Mouse (Mus musculus) neural tube, embryonic 15.5 days (tissue): ENCODE data around the gene Sp3. TPM values are rescaled to one million over a fixed set of nuclear protein-coding genes. Genes with fewer than 3 reads are reported as not detected.

Experiments used
- ATAC-seq: fragments of 200-750 bp; cut with Nextera tagmentation; 2 replicates; pipeline ENCODE4 v1.8.0; 2017; ENCODE audit warnings: mild to moderate bottlenecking, moderate TSS enrichment, moderate library complexity; ENCODE audit not compliant: low FRiP score
- H3K27ac ChIP-seq: fragments of 300-500 bp; sonication (generic); replicated peaks from 2 replicates; pipeline ENCODE4 v1.5.1; 2015; ENCODE audit warnings: mild to moderate bottlenecking, inconsistent platforms
- H3K27me3 ChIP-seq: fragments of 300-500 bp; sonication (generic); replicated peaks from 2 replicates; pipeline ENCODE4 v1.6.1; 2015; ENCODE audit warnings: inconsistent platforms
- H3K36me3 ChIP-seq: fragments of 300-500 bp; sonication (generic); 2 replicates; pipeline ENCODE4 v1.6.1; 2015; ENCODE audit warnings: inconsistent platforms
- H3K4me1 ChIP-seq: fragments of 300-500 bp; sonication (generic); 2 replicates; pipeline ENCODE4 v1.6.1; 2015; ENCODE audit warnings: inconsistent platforms
- H3K4me2 ChIP-seq: fragments of 300-500 bp; sonication (generic); 2 replicates; pipeline ENCODE4 v1.6.1; 2015; ENCODE audit warnings: inconsistent platforms, mild to moderate bottlenecking, moderate library complexity
- H3K4me3 ChIP-seq: fragments of 300-500 bp; sonication (generic); replicated peaks from 2 replicates; pipeline ENCODE4 v1.5.1; 2015; ENCODE audit warnings: mild to moderate bottlenecking, inconsistent platforms
- H3K9ac ChIP-seq: fragments of 300-500 bp; sonication (generic); replicated peaks from 2 replicates; pipeline ENCODE4 v1.6.1; 2015; ENCODE audit warnings: mild to moderate bottlenecking, inconsistent platforms
- H3K9me3 ChIP-seq: fragments of 300-500 bp; sonication (generic); replicated peaks from 2 replicates; pipeline ENCODE4 v1.6.1; 2016; ENCODE audit warnings: inconsistent platforms
- WGBS: fragments of 180-500 bp; shearing (Covaris S2); methylation state at CpG from one replicate; pipeline ENCODE4 v1.1.7; 2015; ENCODE audit warnings: mixed read lengths; 5-methylcytosine and 5-hydroxymethylcytosine counted together
- polyA plus RNA-seq: library from polyadenylated mRNA; unstranded; fragments of >200 nt; fragmentation: Nextera tagmentation; extraction: Ambion mirVana; gene quantifications from 2 replicates; pipeline ENCODE4 v1.2.1, GENCODE M21; 2015

Gene Sp3
- polyA plus RNA-seq, 1 experiment from 2014 or later = 27.7 TPM

DNA sequence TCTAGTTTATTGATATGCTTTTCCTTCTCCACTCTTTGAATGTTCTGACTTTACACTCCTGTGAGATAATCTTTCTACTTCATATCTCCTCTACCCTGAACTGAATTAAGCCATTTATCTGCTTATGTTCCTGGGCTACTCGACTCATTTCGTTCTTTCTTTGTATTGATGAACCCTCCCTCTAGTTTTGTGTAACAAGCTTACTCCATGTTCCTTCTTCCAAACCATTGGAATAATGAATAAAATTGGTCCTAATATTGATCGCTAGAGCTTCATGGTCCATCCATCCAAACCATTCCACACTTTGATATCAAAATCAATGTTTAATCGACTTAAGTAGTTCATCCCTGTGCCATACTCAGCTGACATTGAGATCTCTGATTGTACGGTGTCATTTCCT, 6.4 kb upstream of the Sp3 start, which contains the start of gene Gm11084:
Gene Gm11084, minus strand, starts transcription at position 101 of the 400 bp plus-strand sequence.
- no peak within 1 kb of the TSS for H3K4me2 ChIP-seq
- 0 out of 2 replicates have a peak, but pooled peaks cover 4% of the 10 kb centered on the region for H3K9me3 ChIP-seq
- no peaks in the 10 kb centered on the region for H3K27me3 ChIP-seq
- ATAC-seq = no peak
- no peak within 1 kb of the TSS for H3K27ac ChIP-seq
- 93% methylated on average over 5 of the region's 5 CpGs for WGBS
- no peak within 1 kb of the TSS for H3K9ac ChIP-seq
- peaks cover 2% of the 10 kb centered on the region for H3K4me1 ChIP-seq
- H3K36me3 ChIP-seq = no peaks in the 10 kb centered on the region; the same call in 1 of the 2 replicates
- no peak within 1 kb of the TSS for H3K4me3 ChIP-seq

DNA sequence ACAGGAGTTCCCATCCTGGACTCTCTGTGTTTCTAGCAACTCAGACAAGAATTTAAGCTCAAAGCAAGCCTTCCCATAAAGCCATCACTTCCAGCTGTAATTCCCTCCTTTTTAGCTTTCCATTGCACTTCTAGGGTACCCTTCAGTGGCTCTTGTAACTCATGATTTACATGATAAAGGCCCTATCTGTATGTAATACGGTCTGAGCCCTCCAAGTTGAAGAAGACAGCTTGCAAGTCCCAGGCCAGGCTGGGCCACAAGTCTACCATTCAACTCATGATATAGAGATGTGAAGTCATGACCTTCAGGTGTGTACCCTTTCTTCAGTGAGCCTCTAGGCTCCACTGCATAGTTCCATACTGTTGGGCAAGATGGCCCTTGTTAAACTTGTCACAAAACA, 5.3 kb upstream of the Sp3 start:
- no peak overlapping the region for H3K4me3 ChIP-seq
- no peak overlapping the region for H3K27ac ChIP-seq
- H3K36me3 ChIP-seq = no peaks in the 10 kb centered on the region; the same call in 1 of the 2 replicates
- H3K9me3 ChIP-seq = 0 out of 2 replicates have a peak, but pooled peaks cover 4% of the 10 kb centered on the region
- H3K9ac ChIP-seq = no peak overlapping the region
- H3K4me1 ChIP-seq = peaks cover 4% of the 10 kb centered on the region
- WGBS = 21% methylated on average over 1 of the region's 1 CpGs
- no peak for ATAC-seq
- H3K4me2 ChIP-seq = no peak overlapping the region
- no peaks in the 10 kb centered on the region for H3K27me3 ChIP-seq

DNA sequence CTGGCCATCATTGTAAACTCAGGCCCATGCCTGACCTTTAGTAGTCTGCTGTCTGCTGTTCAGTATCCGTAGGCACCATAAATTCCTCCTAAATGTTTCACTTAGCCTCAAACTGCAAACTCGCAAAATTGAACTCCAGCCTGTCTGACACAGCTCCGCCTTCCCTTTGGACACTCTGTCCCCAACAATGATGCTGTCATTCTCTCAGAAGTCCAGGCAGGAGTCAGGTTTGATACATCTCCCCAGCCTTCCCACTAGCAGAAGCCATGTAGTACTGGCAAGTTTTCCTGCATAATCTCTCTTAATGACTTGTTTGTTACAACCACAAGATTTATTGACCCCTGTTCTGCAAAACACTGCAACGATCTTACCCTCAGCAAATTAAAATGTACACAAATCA, 4.6 kb upstream of the Sp3 start:
- H3K27ac ChIP-seq = no peak overlapping the region
- no peak for ATAC-seq
- H3K27me3 ChIP-seq = no peaks in the 10 kb centered on the region
- H3K4me3 ChIP-seq = no peak overlapping the region
- 45% methylated on average over 4 of the region's 4 CpGs for whole genome bisulfite sequencing
- H3K9me3 ChIP-seq = 0 out of 2 replicates have a peak, but pooled peaks cover 4% of the 10 kb centered on the region
- no peak overlapping the region for H3K9ac ChIP-seq
- H3K4me1 ChIP-seq = peaks cover 4% of the 10 kb centered on the region
- H3K36me3 ChIP-seq = no peaks in the 10 kb centered on the region; the same call in 1 of the 2 replicates
- no peak overlapping the region for H3K4me2 ChIP-seq

DNA sequence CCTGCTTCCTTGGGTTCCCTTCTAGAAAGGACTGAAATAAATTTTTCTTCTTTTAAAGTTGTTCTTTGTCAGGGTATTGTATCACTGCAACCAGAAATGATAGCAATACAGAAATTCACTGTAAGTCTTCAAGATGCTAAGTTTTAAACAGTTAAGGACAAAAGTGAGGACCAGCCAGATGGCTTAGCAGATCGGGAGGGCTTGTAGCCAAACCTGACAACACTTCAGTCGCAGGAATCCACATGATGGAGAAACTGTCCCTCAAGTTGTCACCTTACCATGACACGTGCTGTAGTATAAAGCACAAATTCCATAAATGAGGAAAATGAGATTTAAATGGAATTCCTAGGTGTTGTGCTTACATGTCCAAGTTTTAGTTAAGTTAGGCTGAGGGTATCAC, 3.0 kb upstream of the Sp3 start:
- Histone ChIP-seq H3K4me1 (peaks cover 6% of the 10 kb centered on the region), H3K9ac (no peak overlapping the region), H3K9me3 (no peaks in the 10 kb centered on the region), H3K27ac (no peak overlapping the region), H3K27me3 (no peaks in the 10 kb centered on the region), H3K36me3 (no peaks in the 10 kb centered on the region), H3K4me2 (no peak overlapping the region), H3K4me3 (no peak overlapping the region)
- WGBS = 95% methylated on average over 3 of the region's 3 CpGs
- ATAC-seq = no peak

DNA sequence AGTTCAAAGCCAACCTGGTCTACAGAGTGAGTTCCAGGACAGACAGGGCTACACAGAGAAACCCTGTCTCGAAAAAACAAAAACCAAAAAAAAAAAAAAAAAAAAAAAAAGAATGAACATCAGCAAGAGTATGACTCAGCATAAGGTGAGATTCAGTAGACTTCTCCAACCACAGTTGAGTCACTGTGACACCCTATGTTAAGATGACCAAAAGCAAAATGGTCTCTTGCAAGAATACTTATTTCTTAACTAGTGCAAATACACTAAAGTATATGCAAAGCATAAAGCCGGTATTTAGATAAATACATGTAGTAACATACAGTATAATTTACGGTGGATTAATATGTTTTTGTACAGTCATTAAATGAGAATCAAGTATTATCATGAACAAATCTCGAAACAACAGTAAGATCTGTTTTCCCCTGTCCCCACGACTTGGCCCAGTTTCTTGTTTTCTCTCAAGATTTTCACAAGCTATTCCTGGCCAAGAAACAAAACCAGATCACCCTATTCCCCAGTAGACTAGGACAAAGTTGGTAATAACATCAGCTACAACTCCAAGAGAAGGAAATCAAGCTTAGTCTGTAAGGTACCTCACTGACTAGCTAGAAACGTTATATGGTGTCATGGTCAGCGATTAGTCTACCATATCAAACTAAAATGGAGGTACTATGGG, 2.0 kb upstream of the Sp3 start:
- no peaks in the 10 kb centered on the region for H3K27me3 ChIP-seq
- no peak overlapping the region for H3K4me2 ChIP-seq
- H3K4me3 ChIP-seq = no peak overlapping the region
- no peaks in the 10 kb centered on the region for H3K9me3 ChIP-seq
- ATAC-seq = no peak
- no peak overlapping the region for H3K9ac ChIP-seq
- H3K27ac ChIP-seq = no peak overlapping the region
- WGBS = 98% methylated on average over 7 of the region's 7 CpGs
- H3K4me1 ChIP-seq = peaks cover 12% of the 10 kb centered on the region
- H3K36me3 ChIP-seq = no peaks in the 10 kb centered on the region

DNA sequence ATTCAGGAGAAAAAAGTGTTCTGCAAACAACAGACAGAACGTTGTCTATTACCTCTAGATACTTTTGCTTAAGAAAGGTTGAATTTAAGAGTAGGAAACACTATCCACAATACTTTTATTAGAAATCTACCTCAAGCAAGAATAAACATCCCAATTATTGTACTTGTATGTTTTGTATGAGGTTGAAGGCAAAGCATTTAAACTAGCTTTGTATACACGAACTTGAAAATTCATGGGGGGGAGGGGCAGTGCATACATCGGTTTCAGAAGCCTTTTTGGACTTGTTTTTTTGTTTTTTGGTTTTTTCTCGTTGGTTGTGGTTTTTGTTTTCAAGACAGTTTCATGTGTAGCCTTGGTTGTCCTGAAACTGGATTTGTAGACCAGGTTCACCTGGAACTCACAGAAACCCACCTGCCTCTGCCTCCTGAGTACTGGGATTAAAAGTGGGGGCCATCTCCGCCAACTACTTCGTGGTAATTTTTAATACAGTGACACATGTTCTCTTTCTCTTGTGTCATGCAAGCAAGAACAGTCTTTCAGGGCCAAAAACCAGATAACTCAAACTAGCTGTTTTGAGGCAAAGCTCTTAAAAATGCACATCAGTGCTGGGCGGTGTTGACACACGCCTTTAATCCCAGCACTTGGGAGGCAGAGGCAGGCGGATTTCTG, 1.3 kb upstream of the Sp3 start:
- WGBS = 74% methylated on average over 9 of the region's 9 CpGs
- H3K9me3 ChIP-seq = no peaks in the 10 kb centered on the region

DNA sequence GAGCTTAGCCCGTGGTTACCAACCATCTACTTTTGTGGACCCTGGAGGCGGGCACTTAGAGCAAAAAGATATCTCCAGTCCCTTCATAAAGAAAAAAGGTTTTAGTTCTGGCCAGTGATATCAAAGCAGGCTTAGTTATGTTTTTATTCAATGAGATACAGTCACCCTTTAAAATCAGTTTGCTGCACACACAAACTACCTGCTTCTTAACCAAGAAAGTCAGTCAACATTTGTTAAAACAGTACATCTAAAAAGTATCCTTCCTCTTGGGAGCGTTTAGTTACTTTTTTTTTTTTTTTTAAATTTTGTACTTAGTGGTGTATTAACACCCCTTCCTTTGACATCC, 802 bp upstream of the Sp3 start:
- ATAC-seq = no peak

More for the DNA sequence above, 1.3 kb upstream of the Sp3 start:
- 0 out of 2 replicates have a peak overlapping the region, but pooled peaks have one; percentile 100 for H3K9ac ChIP-seq
- H3K27me3 ChIP-seq = no peaks in the 10 kb centered on the region
- H3K4me3 ChIP-seq = 0 out of 2 replicates have a peak overlapping the region, but pooled peaks have one; percentile 80
- peaks cover 17% of the 10 kb centered on the region for H3K4me1 ChIP-seq
- ATAC-seq = no peak
- peak overlapping the region; percentile 71 for H3K4me2 ChIP-seq
- H3K36me3 ChIP-seq = no peaks in the 10 kb centered on the region
- H3K27ac ChIP-seq = peak overlapping the region; percentile 100

DNA sequence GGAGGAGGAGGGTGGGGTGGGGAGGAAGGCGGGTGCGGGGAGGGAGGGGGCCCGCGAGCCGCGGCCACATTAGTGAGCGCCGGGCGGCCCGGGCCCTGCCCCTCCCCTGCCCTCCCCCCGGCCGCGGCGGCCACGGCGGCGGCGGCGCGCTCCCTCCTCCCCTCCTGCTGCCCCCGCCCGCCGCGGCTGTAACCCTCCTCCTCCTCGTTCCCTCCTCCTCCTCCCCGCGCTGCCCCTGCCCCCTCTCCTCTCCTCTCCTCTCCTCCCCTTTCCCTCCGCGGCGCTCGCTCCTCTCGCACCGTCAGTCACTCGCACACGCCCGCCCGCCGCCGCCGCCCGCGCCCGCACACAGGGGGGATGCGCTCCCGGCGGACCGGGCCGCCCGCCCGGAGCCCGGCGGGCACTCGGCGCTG, 581 bp downstream of the Sp3 start:
- Histone ChIP-seq H3K4me2 (peak overlapping the region; percentile 61), H3K4me3 (peak overlapping the region; percentile 80), H3K4me1 (peaks cover 28% of the 10 kb centered on the region), H3K9me3 (no peaks in the 10 kb centered on the region), H3K9ac (peak overlapping the region; percentile 100), H3K27ac (peak overlapping the region; percentile 100), H3K27me3 (no peaks in the 10 kb centered on the region), H3K36me3 (no peaks in the 10 kb centered on the region)
- ATAC-seq = peak; percentile 75
- WGBS = 6% methylated on average over 26 of the region's 54 CpGs

More for the DNA sequence above, 802 bp upstream of the Sp3 start:
- Histone ChIP-seq H3K4me3 (peak overlapping the region; percentile 80), H3K9me3 (no peaks in the 10 kb centered on the region), H3K4me2 (peak overlapping the region; percentile 71), H3K36me3 (no peaks in the 10 kb centered on the region), H3K27me3 (no peaks in the 10 kb centered on the region), H3K9ac (peak overlapping the region; percentile 100), H3K27ac (peak overlapping the region; percentile 100), H3K4me1 (peaks cover 21% of the 10 kb centered on the region)
- WGBS = 19% methylated on average over 3 of the region's 3 CpGs

DNA sequence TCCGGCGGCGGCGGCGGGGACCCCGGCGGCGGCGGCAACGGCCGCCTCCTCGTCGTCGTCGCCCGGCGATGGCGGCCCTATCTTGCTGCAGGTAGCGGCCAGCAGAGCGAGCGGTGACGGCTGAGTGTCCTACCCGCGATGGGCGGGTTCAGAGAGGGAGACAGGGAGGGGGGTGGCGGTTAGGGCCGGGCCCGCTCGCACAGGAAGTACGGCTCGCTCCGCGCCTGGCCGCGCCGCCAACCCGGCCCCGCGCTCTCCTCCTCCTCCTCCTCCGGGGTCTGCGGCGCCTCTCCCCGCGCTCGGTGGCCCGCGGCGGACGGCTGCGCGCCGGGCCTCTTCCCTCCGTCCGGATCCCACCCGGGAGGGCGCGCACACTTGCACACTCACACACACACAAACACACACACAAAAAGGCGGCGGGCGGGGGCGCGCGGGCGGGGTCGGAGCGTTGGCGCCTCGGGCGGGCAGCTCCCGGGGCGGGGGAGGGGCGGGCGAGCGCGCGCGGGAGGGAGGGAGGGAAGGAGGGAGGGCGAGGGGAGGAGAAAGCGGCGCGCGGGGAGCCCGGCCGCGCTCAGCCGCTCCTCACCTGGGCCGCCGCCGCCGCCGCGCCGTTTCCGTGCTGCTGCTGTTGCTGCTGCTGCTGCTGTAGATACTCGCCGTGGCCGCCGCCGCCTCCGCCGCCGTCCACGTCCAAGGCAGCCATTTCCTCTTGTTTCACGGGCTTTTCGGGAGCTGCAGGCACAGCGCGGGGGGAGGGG, 1.2 kb downstream of the Sp3 start:
- Histone ChIP-seq H3K4me3 (peak overlapping the region; percentile 80), H3K9me3 (no peaks in the 10 kb centered on the region), H3K36me3 (no peaks in the 10 kb centered on the region), H3K4me2 (peak overlapping the region; percentile 61), H3K27me3 (no peaks in the 10 kb centered on the region), H3K9ac (peak overlapping the region; percentile 100), H3K27ac (peak overlapping the region; percentile 100), H3K4me1 (peaks cover 28% of the 10 kb centered on the region)
- under 1% methylated on average over 54 of the region's 107 CpGs for WGBS
- peak; percentile 82 for ATAC-seq

DNA sequence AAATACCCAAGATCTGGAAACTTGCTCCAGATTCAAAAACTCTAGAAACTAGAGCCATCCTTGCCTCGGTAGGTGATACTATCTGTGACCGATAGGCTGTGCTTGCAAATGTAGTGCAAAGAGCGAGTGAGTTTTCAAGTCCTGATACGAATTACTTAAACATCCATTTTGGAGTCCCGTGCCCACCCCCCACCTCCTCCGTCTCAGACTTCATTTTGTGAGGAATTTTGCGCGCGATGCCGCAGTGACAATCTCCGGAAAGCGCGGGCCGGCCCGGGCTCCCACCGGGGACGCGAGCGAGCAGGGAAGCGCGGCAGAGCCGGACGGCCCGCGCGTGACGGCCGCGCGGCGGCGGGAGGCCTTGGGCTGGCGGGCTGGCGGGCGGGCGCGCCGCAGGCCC, 1.8 kb downstream of the Sp3 start:
- Histone ChIP-seq H3K27ac (peak overlapping the region; percentile 100), H3K9me3 (no peaks in the 10 kb centered on the region), H3K4me1 (peaks cover 30% of the 10 kb centered on the region), H3K27me3 (no peaks in the 10 kb centered on the region), H3K9ac (peak overlapping the region; percentile 100), H3K36me3 (no peaks in the 10 kb centered on the region), H3K4me2 (peak overlapping the region; percentile 61), H3K4me3 (peak overlapping the region; percentile 80)
- under 1% methylated on average over 38 of the region's 38 CpGs for WGBS
- peak; percentile 7; the same call in 1 of the 2 replicates for ATAC-seq

DNA sequence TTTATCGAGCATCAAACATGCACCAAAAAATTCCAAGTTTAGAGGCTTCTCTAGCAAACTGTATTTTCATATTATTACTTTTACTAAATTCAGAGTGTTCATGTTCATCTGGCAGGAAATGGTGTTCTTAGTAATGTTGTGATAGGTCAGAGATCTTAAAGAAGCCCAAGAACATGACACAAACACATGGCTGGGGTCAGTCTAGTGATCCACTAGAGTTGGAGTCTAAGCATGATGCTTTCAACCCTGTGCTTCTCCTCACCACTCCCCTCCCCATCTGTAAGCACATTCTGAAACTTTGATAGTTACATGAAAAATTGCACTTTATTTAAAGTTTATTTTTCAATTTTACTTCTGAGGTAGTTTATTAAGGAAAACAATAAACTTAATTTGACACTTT, 3.0 kb downstream of the Sp3 start:
- 90% methylated on average over 1 of the region's 1 CpGs for WGBS
- H3K36me3 ChIP-seq = no peaks in the 10 kb centered on the region
- H3K9ac ChIP-seq = no peak overlapping the region
- no peak overlapping the region for H3K4me3 ChIP-seq
- H3K27me3 ChIP-seq = no peaks in the 10 kb centered on the region
- ATAC-seq = no peak
- peak overlapping the region; percentile 42 for H3K4me2 ChIP-seq
- no peaks in the 10 kb centered on the region for H3K9me3 ChIP-seq
- no peak overlapping the region for H3K27ac ChIP-seq
- peaks cover 30% of the 10 kb centered on the region for H3K4me1 ChIP-seq
